Mouse (Mus musculus): ENCODE data around the gene Tdrd3.

DNA sequence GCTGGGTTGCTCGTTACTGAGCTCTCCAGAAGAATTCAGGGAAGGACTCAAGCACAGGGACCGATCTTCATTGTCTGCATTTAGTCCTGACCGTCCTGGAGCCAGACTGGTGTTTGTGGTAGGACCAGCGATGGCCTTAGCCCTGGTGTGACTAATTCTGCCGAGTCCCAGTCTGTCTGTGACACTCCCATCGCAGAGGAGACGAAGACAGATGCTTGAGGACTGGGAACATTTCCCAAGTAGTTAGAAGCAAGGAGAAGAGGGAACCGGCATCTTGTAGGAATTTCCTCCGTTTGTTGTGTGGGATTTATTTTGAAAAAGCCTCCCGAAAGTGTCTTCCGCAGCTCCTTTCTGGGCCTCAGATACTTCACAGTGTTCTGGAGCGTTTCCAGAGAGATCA lies 45.1 kb downstream of the Tdrd3 start:
- TF ChIP-seq CTCF (conservative IDR thresholded peaks at IDR 0.05; ENCODE audit: insufficient read depth, insufficient read length, low read depth, low read length) (no peak), POLR2A (IDR thresholded peaks at IDR 0.05; ENCODE audit: low read depth, low read length) (no peak)

Data from kidney, adult 2 months (tissue).